Mouse (Mus musculus): ENCODE data around the gene Snx14.

Snx14 gene

GRCm38 (mm10) chr9:88380542-88380941 lies 58.2 kb downstream of the Snx14 start:
- no peak for DNase-seq (ENCODE audit: low spot score)

- DNase-seq (ENCODE audit: low spot score): no peak
These were observed 58.7 kb downstream of the Snx14 start for GRCm38 (mm10) chr9:88380076-88380475.

GRCm38 (mm10) chr9:88379057-88379456 lies 59.7 kb downstream of the Snx14 start:
- DNase-seq (ENCODE audit: low spot score): no peak

- no peak for DNase-seq (ENCODE audit: low spot score)
These were observed 61.3 kb downstream of the Snx14 start for GRCm38 (mm10) chr9:88377483-88377882.

- no peak for DNase-seq (ENCODE audit: low spot score)
These were observed 65.8 kb downstream of the Snx14 start for GRCm38 (mm10) chr9:88373001-88373400.

GRCm38 (mm10) chr9:88371201-88371600 lies 67.6 kb downstream of the Snx14 start:
- DNase-seq (ENCODE audit: low spot score): no peak

GRCm38 (mm10) chr9:88369666-88370065 lies 69.1 kb downstream of the Snx14 start:
- peak; percentile 22 for DNase-seq (ENCODE audit: low spot score)

- no peak for DNase-seq (ENCODE audit: low spot score)
These were observed 70.3 kb downstream of the Snx14 start for GRCm38 (mm10) chr9:88368476-88368875.

- no peak for DNase-seq (ENCODE audit: low spot score)
These were observed 71.0 kb downstream of the Snx14 start for GRCm38 (mm10) chr9:88367751-88368150.

GRCm38 (mm10) chr9:88367322-88367721 lies 71.4 kb downstream of the Snx14 start:
- DNase-seq (ENCODE audit: low spot score): no peak

- DNase-seq (ENCODE audit: low spot score): no peak
These were observed 71.9 kb downstream of the Snx14 start for GRCm38 (mm10) chr9:88366819-88367218.

- no peak for DNase-seq (ENCODE audit: low spot score)
These were observed 72.5 kb downstream of the Snx14 start for GRCm38 (mm10) chr9:88366308-88366707.

- no peak for DNase-seq (ENCODE audit: low spot score)
These were observed 75.7 kb downstream of the Snx14 start for GRCm38 (mm10) chr9:88363102-88363501.

- DNase-seq (ENCODE audit: low spot score): peak; percentile 25
These were observed 76.5 kb downstream of the Snx14 start for GRCm38 (mm10) chr9:88362055-88362850.

- no peak for DNase-seq (ENCODE audit: low spot score)
These were observed 77.4 kb downstream of the Snx14 start for GRCm38 (mm10) chr9:88361211-88361909.

GRCm38 (mm10) chr9:88359140-88359539 lies 79.6 kb downstream of the Snx14 start:
- DNase-seq (ENCODE audit: low spot score): no peak

GRCm38 (mm10) chr9:88357173-88357572 lies 81.6 kb downstream of the Snx14 start:
- DNase-seq (ENCODE audit: low spot score): no peak

- DNase-seq (ENCODE audit: low spot score): no peak
These were observed 85.3 kb downstream of the Snx14 start for GRCm38 (mm10) chr9:88353459-88353858.

GRCm38 (mm10) chr9:88352741-88353140 lies 86.0 kb downstream of the Snx14 start:
- DNase-seq (ENCODE audit: low spot score): no peak

GRCm38 (mm10) chr9:88351163-88351562 lies 87.6 kb downstream of the Snx14 start:
- no peak for DNase-seq (ENCODE audit: low spot score)

GRCm38 (mm10) chr9:88350317-88350716 lies 88.4 kb downstream of the Snx14 start:
- no peak for DNase-seq (ENCODE audit: low spot score)

GRCm38 (mm10) chr9:88348623-88349022 lies 90.1 kb downstream of the Snx14 start:
- DNase-seq (ENCODE audit: low spot score): no peak

- DNase-seq (ENCODE audit: low spot score): no peak
These were observed 91.9 kb downstream of the Snx14 start for GRCm38 (mm10) chr9:88346857-88347256.

All from MN1 (cell line).